Comparison of ENCODE assay signal across 15 mouse cellular contexts in genomic region chr13:58520028-58520427, GRCm38 (mm10).
A peak's percentile ranks its signal among the peaks of the same experiment; 100 is the strongest.
DNase-seq lines count a peak whose midpoint lies in the region; ATAC-seq and TF ChIP-seq lines count a peak whose summit lies in the region.
"Had no signal": no experiment of that assay in that cellular context is flagged by ENCODE, and none has a peak within 500 bp of the region (broad histone marks: within the 10 kb centered on the region; RNA-seq: fewer than 3 reads in every experiment).

No protein-coding gene starts in this region.

- no peak overlapping the region for H3K4me3 ChIP-seq in heart, embryonic 11.5 days (ENCODE audit: low read depth, low read length)
- peak overlapping the region; percentile 70; the same call in 1 of the 2 replicates for H3K4me3 ChIP-seq in G1E (ENCODE audit: low read depth, low read length)
- H3K4me3 ChIP-seq in liver, postnatal 0 days (ENCODE audit: low read depth, low read length): no peak overlapping the region
- H3K4me3 ChIP-seq: hindbrain, embryonic 15.5 days had no signal

- no peak for DNase-seq in heart, adult 18-20 months
- peak; percentile 66 for DNase-seq in G1E (ENCODE audit: low spot score)
- peak; percentile 57 for DNase-seq in liver, postnatal 0 days
- no peak for DNase-seq in right cerebral cortex, postnatal 14 days
- DNase-seq in cerebellum, adult 18-20 months: no peak
- DNase-seq: cerebellum, postnatal 25 days; kidney, adult 18-20 months; kidney, postnatal 14 days; lung, postnatal 10 days; thymus, adult 2 months had no signal

- no peak overlapping the region for H3K27ac ChIP-seq in heart, embryonic 11.5 days (ENCODE audit: low read depth, low read length)
- H3K27ac ChIP-seq in liver, postnatal 0 days (ENCODE audit: low read depth): peak overlapping the region; percentile 42; the same call in 1 of the 2 replicates
- H3K27ac ChIP-seq: hindbrain, embryonic 15.5 days had no signal

- H3K4me1 ChIP-seq in heart, embryonic 11.5 days (ENCODE audit: control insufficient read depth, insufficient read depth, low read length): peaks cover 30% of the 10 kb centered on the region
- peaks cover 88% of the 10 kb centered on the region for H3K4me1 ChIP-seq in G1E (ENCODE audit: insufficient read depth, low read depth, low read length)
- peaks cover 19% of the 10 kb centered on the region for H3K4me1 ChIP-seq in liver, postnatal 0 days (ENCODE audit: insufficient read depth)
- H3K4me1 ChIP-seq: hindbrain, embryonic 15.5 days had no signal

- 75% methylated on average over 9 of the region's 9 CpGs for WGBS in heart, embryonic 11.5 days (ENCODE audit: insufficient replicate concordance)
- WGBS in liver, postnatal 0 days (ENCODE audit: insufficient replicate concordance): 61% methylated on average over 9 of the region's 9 CpGs

- no peak for TF ChIP-seq EP300 in liver, postnatal 0 days (IDR thresholded peaks at IDR 0.05; ENCODE audit: low read depth)

- no peaks in the 10 kb centered on the region for H3K9me3 ChIP-seq in heart, embryonic 11.5 days (replicated peaks; ENCODE audit: control insufficient read depth, low read length)
- H3K9me3 ChIP-seq in G1E (replicated peaks): no peaks in the 10 kb centered on the region
- H3K9me3 ChIP-seq in liver, postnatal 0 days (ENCODE audit: low read length): no peaks in the 10 kb centered on the region
- H3K9me3 ChIP-seq: hindbrain, embryonic 15.5 days had no signal

- 0 out of 2 replicates have a peak, but pooled peaks cover 4% of the 10 kb centered on the region for H3K27me3 ChIP-seq in heart, embryonic 11.5 days (ENCODE audit: control insufficient read depth, insufficient read depth, low read length)
- H3K27me3 ChIP-seq in G1E (ENCODE audit: insufficient read depth, low read length): no peaks in the 10 kb centered on the region
- peaks cover 6% of the 10 kb centered on the region; the same call in 1 of the 2 replicates for H3K27me3 ChIP-seq in liver, postnatal 0 days (ENCODE audit: insufficient read depth, low read length)
- H3K27me3 ChIP-seq: hindbrain, embryonic 15.5 days had no signal

- ATAC-seq in heart, embryonic 11.5 days (replicated peaks; ENCODE audit: insufficient number of reproducible peaks, low FRiP score, low TSS enrichment): peak; percentile 71
- ATAC-seq in G1E (ENCODE audit: extremely low read depth, insufficient number of reproducible peaks, low FRiP score, poor library complexity, severe bottlenecking): peak; percentile 6; the same call in 1 of the 2 replicates
- peak; percentile 72 for ATAC-seq in erythroid progenitor cell, adult 5-6 weeks (replicated peaks; ENCODE audit: low FRiP score, poor library complexity, severe bottlenecking)
- peak; percentile 70 for ATAC-seq in liver, postnatal 0 days
- ATAC-seq in inflammation-experienced regulatory T-cells, adult 6 months: no peak
- ATAC-seq: forebrain, embryonic 14.5 days had no signal

- no peak overlapping the region for H3K9ac ChIP-seq in heart, embryonic 11.5 days (ENCODE audit: low read depth, low read length)
- H3K9ac ChIP-seq in liver, postnatal 0 days (replicated peaks): no peak overlapping the region
- H3K9ac ChIP-seq: hindbrain, embryonic 15.5 days had no signal

- H3K4me2 ChIP-seq in heart, embryonic 11.5 days: no peak overlapping the region
- H3K4me2 ChIP-seq in liver, postnatal 0 days (ENCODE audit: low read depth, low read length): no peak overlapping the region
- H3K4me2 ChIP-seq: hindbrain, embryonic 15.5 days had no signal

- no peaks in the 10 kb centered on the region for H3K36me3 ChIP-seq in heart, embryonic 11.5 days (ENCODE audit: control insufficient read depth, insufficient read depth, low read length)
- H3K36me3 ChIP-seq in G1E (replicated peaks): peaks cover 1% of the 10 kb centered on the region
- H3K36me3 ChIP-seq in liver, postnatal 0 days (replicated peaks; ENCODE audit: insufficient read depth, low read length): no peaks in the 10 kb centered on the region
- H3K36me3 ChIP-seq: hindbrain, embryonic 15.5 days had no signal

- TF ChIP-seq CTCF in G1E (IDR thresholded peaks at IDR 0.05; ENCODE audit: low read depth, low read length): no peak
- no peak for TF ChIP-seq CTCF in liver, postnatal 0 days (IDR thresholded peaks at IDR 0.05; ENCODE audit: low read depth)

Comparison
In these comparisons a context has a peak if more than half of its experiments do, and no peak if none do; other contexts are left out.
1. DNase-seq: peak in G1E (single experiment) and liver, postnatal 0 days (single experiment); none in heart, adult 18-20 months (0 of 2), right cerebral cortex, postnatal 14 days (single experiment) and cerebellum, adult 18-20 months (0 of 2).